Mouse (Mus musculus) kidney, adult 8-10 months (tissue): Measurements from ENCODE around the gene Ambp.

Experiments
- DNase-seq, 2 experiments: peaks; one replicate each; pipeline ENCODE4 v3.0.0; 2022

Ambp gene

GRCm38 (mm10) chr4:63154699-63155098 is at the start of gene Ambp:
Gene Ambp, minus strand, starts transcription at chr4:63154799.
- DNase-seq = no peak

GRCm38 (mm10) chr4:63203874-63204273 is 49.3 kb upstream of the Ambp start:
- DNase-seq = no peak

- no peak for DNase-seq
Measured at GRCm38 (mm10) chr4:63199366-63199765, 44.8 kb upstream of the Ambp start.

GRCm38 (mm10) chr4:63194366-63194765 is 39.8 kb upstream of the Ambp start:
- DNase-seq = no peak

GRCm38 (mm10) chr4:63191641-63192040 is 37.0 kb upstream of the Ambp start:
- DNase-seq = no peak

- DNase-seq = peak in 1 of 2 experiments; percentile 34
Measured at GRCm38 (mm10) chr4:63186281-63186870, 31.8 kb upstream of the Ambp start.

GRCm38 (mm10) chr4:63181556-63181955 is 27.0 kb upstream of the Ambp start:
- peak; percentile 59 to 79 for DNase-seq

GRCm38 (mm10) chr4:63171969-63172685 is 17.5 kb upstream of the Ambp start, which contains the start of gene Kif12:
Gene Kif12, minus strand, starts transcription at chr4:63172131.
- DNase-seq = peak; percentile 93 to 94

- no peak for DNase-seq
Measured at GRCm38 (mm10) chr4:63171122-63171521, 16.5 kb upstream of the Ambp start.

- DNase-seq = peak; percentile 62 to 64
Measured at GRCm38 (mm10) chr4:63170061-63170460, 15.5 kb upstream of the Ambp start.

- no peak for DNase-seq
Measured at GRCm38 (mm10) chr4:63166323-63166722, 11.7 kb upstream of the Ambp start.

GRCm38 (mm10) chr4:63165636-63166035 is 11.0 kb upstream of the Ambp start:
- DNase-seq = peak; percentile 64 to 73

GRCm38 (mm10) chr4:63158961-63159592 is 4.5 kb upstream of the Ambp start:
- DNase-seq = peak; percentile 87 to 90

GRCm38 (mm10) chr4:63158192-63158591 is 3.6 kb upstream of the Ambp start:
- DNase-seq = no peak

GRCm38 (mm10) chr4:63156726-63157634 is 2.4 kb upstream of the Ambp start:
- DNase-seq = peak; percentile 79 to 87

GRCm38 (mm10) chr4:63155596-63155995 is 997 bp upstream of the Ambp start:
- DNase-seq = no peak

- DNase-seq = no peak
Measured at GRCm38 (mm10) chr4:63154028-63154427, 571 bp downstream of the Ambp start.

- DNase-seq = no peak
Measured at GRCm38 (mm10) chr4:63151127-63151526, 3.5 kb downstream of the Ambp start.

- DNase-seq = no peak
Measured at GRCm38 (mm10) chr4:63147268-63147667, 7.3 kb downstream of the Ambp start.

GRCm38 (mm10) chr4:63129891-63130624 is 24.5 kb downstream of the Ambp start:
- no peak for DNase-seq

- DNase-seq = no peak
Measured at GRCm38 (mm10) chr4:63124861-63125466, 29.6 kb downstream of the Ambp start.
